In the genomic region with DNA sequence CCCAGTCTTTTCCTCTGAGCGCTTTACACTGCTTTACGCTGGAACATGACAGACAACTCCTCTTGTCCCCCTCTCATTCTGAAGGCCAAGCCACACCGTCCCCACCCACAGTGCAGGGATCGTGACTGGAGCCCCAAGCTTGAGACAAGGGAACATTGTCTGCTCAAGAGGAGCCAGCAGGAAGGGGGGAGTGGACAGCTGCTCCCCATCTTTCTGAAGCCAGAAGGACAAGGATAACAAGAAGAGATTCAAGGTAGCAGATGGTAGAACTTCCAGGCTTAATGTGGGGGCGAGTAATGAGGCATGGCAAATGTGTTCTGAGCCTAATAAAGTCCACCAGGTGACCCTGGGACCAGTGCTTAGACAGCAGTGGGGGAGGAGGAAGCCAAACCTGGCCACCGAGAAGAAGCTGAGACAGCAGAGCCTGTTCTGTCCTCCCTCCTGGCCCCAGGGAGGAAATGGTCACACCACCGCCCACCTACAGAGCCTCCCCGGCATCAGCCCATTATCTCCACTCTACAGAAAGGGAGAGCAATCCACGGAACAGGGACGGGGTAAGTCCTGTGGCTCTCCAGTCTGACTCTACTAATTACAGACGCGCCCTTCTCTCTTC, we compare ENCODE assay signal across 9 mouse cellular contexts. TPM values are rescaled to one million over a fixed set of nuclear protein-coding genes. Genes with fewer than 3 reads are reported as not detected.
A peak's percentile ranks its signal among the peaks of the same experiment; 100 is the strongest.
DNase-seq lines count a peak whose midpoint lies in the region; ATAC-seq and TF ChIP-seq lines count a peak whose summit lies in the region.
"Had no signal": no experiment of that assay in that cellular context is flagged by ENCODE, and none has a peak within 500 bp of the region (broad histone marks: within the 10 kb centered on the region; RNA-seq: fewer than 3 reads in every experiment).

No protein-coding gene starts in this region.

- H3ac ChIP-seq in C2C12 (ENCODE audit: control insufficient read depth, insufficient read length, low read depth), result peak overlapping the region; percentile 48

- peak overlapping the region; percentile 38 for H3K4me3 ChIP-seq in heart, adult 2 months
- H3K4me3 ChIP-seq in C2C12 (ENCODE audit: insufficient read depth, poor library complexity, severe bottlenecking), result peak overlapping the region; percentile 23
- H3K4me3 ChIP-seq in hindbrain, embryonic 11.5 days (ENCODE audit: low read depth, low read length), result peak overlapping the region; percentile 29
- H3K4me3 ChIP-seq in limb, embryonic 11.5 days (ENCODE audit: low read depth, low read length), result peak overlapping the region; percentile 85
- no peak overlapping the region for H3K4me3 ChIP-seq in thymus, adult 2 months (ENCODE audit: control insufficient read depth, insufficient read depth, low read length)

- ATAC-seq in hindbrain, embryonic 11.5 days (ENCODE audit: low FRiP score), result no peak
- no peak for ATAC-seq in limb, embryonic 11.5 days (ENCODE audit: insufficient number of reproducible peaks, low FRiP score, low TSS enrichment, low read depth)

- H3K36me3 ChIP-seq in heart, adult 2 months (ENCODE audit: control insufficient read depth, insufficient read depth, low read length), result no peaks in the 10 kb centered on the region
- H3K36me3 ChIP-seq in C2C12 (ENCODE audit: control insufficient read depth, insufficient read depth), result peaks cover 14% of the 10 kb centered on the region
- H3K36me3 ChIP-seq in hindbrain, embryonic 11.5 days (ENCODE audit: control insufficient read depth, insufficient read depth, low read length), result no peaks in the 10 kb centered on the region
- peaks cover 8% of the 10 kb centered on the region for H3K36me3 ChIP-seq in limb, embryonic 11.5 days (ENCODE audit: control insufficient read depth, insufficient read depth, low read length)
- H3K36me3 ChIP-seq in thymus, adult 2 months (ENCODE audit: control insufficient read depth, insufficient read depth, low read length), result no peaks in the 10 kb centered on the region

- peak overlapping the region; percentile 52 for H3K9ac ChIP-seq in heart, adult 2 months (ENCODE audit: low read depth, low read length)
- peak overlapping the region; percentile 29 for H3K9ac ChIP-seq in hindbrain, embryonic 11.5 days (ENCODE audit: low read depth, low read length)
- peak overlapping the region; percentile 58 for H3K9ac ChIP-seq in limb, embryonic 11.5 days (ENCODE audit: low read length)

- H3K9me3 ChIP-seq in hindbrain, embryonic 11.5 days (ENCODE audit: control insufficient read depth, low read length), result no peaks in the 10 kb centered on the region
- H3K9me3 ChIP-seq in limb, embryonic 11.5 days (ENCODE audit: control insufficient read depth, low read length), result no peaks in the 10 kb centered on the region

- peaks cover 21% of the 10 kb centered on the region for H3K4me1 ChIP-seq in heart, adult 2 months (ENCODE audit: control insufficient read depth, insufficient read depth, low read length)
- H3K4me1 ChIP-seq in hindbrain, embryonic 11.5 days (replicated peaks; ENCODE audit: control insufficient read depth, insufficient read depth, low read length), result peaks cover 41% of the 10 kb centered on the region
- H3K4me1 ChIP-seq in limb, embryonic 11.5 days (ENCODE audit: control insufficient read depth, insufficient read depth, low read length), result peaks cover 65% of the 10 kb centered on the region
- peaks cover 7% of the 10 kb centered on the region for H3K4me1 ChIP-seq in thymus, adult 2 months (replicated peaks; ENCODE audit: control insufficient read depth, insufficient read depth, low read length)

- WGBS in heart, adult 2 months, result 30% methylated on average over 12 of the region's 12 CpGs
- WGBS in hindbrain, embryonic 11.5 days, result 25% methylated on average over 12 of the region's 12 CpGs
- 29% methylated on average over 12 of the region's 12 CpGs for WGBS in limb, embryonic 11.5 days
- WGBS in thymus, adult 2 months, result 86% methylated on average over 12 of the region's 12 CpGs

- peak overlapping the region; percentile 64 for H3K27ac ChIP-seq in heart, adult 2 months
- no peak overlapping the region for H3K27ac ChIP-seq in hindbrain, embryonic 11.5 days (ENCODE audit: low read depth, low read length)
- H3K27ac ChIP-seq in limb, embryonic 11.5 days (replicated peaks; ENCODE audit: low read depth, low read length), result no peak overlapping the region
- H3K27ac ChIP-seq in thymus, adult 2 months (ENCODE audit: control insufficient read depth, insufficient read depth, low read length), result no peak overlapping the region

- no peaks in the 10 kb centered on the region for H3K79me2 ChIP-seq in heart, adult 2 months (replicated peaks; ENCODE audit: control insufficient read depth, insufficient read depth, low read length)
- peaks cover 100% of the 10 kb centered on the region for H3K79me2 ChIP-seq in C2C12 (ENCODE audit: control insufficient read depth, insufficient read depth)

- intact Hi-C loops in heart, adult 2 months (cut with DNase I), result no loop called here

- peak overlapping the region; percentile 92 for H3K4me2 ChIP-seq in hindbrain, embryonic 11.5 days (replicated peaks; ENCODE audit: low read depth, low read length)
- peak overlapping the region; percentile 60 for H3K4me2 ChIP-seq in limb, embryonic 11.5 days (ENCODE audit: low read depth, severe bottlenecking)

- no peak for TF ChIP-seq EP300 in heart, adult 2 months (IDR thresholded peaks at IDR 0.05; ENCODE audit: insufficient read depth, low read depth, low read length)

- DNase-seq in heart, adult 2 months, result peak in 1 of 2 experiments; percentile 33
- no peak for DNase-seq in heart, adult 8-10 months (ENCODE audit: low spot score)
- peak; percentile 33 for DNase-seq in hindbrain, embryonic 11.5 days (ENCODE audit: low spot score)
- no peak for DNase-seq in limb, embryonic 11.5 days (ENCODE audit: low spot score)
- DNase-seq in yolk sac, embryonic 10.5 days (ENCODE audit: low spot score), result peak; percentile 32
- no peak for DNase-seq in thymus, adult 2 months
- no peak for DNase-seq in ovary, postnatal 36 days (ENCODE audit: low spot score)

- TF ChIP-seq POLR2A in heart, adult 2 months (IDR thresholded peaks at IDR 0.05; ENCODE audit: insufficient read depth, low read depth, low read length), result no peak
- no peak for TF ChIP-seq POLR2A in thymus, adult 2 months (IDR thresholded peaks at IDR 0.05; ENCODE audit: control insufficient read depth, extremely low read depth, insufficient read depth, low read length, poor library complexity)

- TF ChIP-seq CTCF in heart, adult 2 months (IDR thresholded peaks at IDR 0.05), result no peak
- no peak for TF ChIP-seq CTCF in C2C12 (IDR thresholded peaks at IDR 0.05; ENCODE audit: control insufficient read depth, insufficient read depth, insufficient read length)
- TF ChIP-seq CTCF in thymus, adult 2 months (IDR thresholded peaks at IDR 0.05; ENCODE audit: borderline replicate concordance, control insufficient read depth, extremely low read depth, insufficient read depth, low read length, poor library complexity), result no peak

- no peaks in the 10 kb centered on the region for H3K27me3 ChIP-seq in heart, adult 2 months (ENCODE audit: control insufficient read depth, insufficient read depth, low read length)
- no peaks in the 10 kb centered on the region for H3K27me3 ChIP-seq in C2C12 (ENCODE audit: control insufficient read depth, insufficient read depth, insufficient read length)
- peaks cover 3% of the 10 kb centered on the region; the same call in 1 of the 2 replicates for H3K27me3 ChIP-seq in hindbrain, embryonic 11.5 days (ENCODE audit: control insufficient read depth, insufficient read depth, low read length)
- H3K27me3 ChIP-seq in limb, embryonic 11.5 days (ENCODE audit: control insufficient read depth, insufficient read depth, low read length), result no peaks in the 10 kb centered on the region
- peaks cover 10% of the 10 kb centered on the region for H3K27me3 ChIP-seq in thymus, adult 2 months (ENCODE audit: control insufficient read depth, insufficient read depth, low read length)

- H3K79me3 ChIP-seq in C2C12 (ENCODE audit: low read depth), result peaks cover 90% of the 10 kb centered on the region

TF ChIP-seq in C2C12, 6 proteins besides CTCF, POLR2A, EP300 and RAD21:
- no peak for TF ChIP-seq MAX (IDR thresholded peaks at IDR 0.05)
- TF ChIP-seq MYOD1 (IDR thresholded peaks at IDR 0.05; ENCODE audit: control insufficient read depth, insufficient read length, low read depth), result no peak
- no peak for TF ChIP-seq MYOG (IDR thresholded peaks at IDR 0.05; ENCODE audit: control insufficient read depth, extremely low read depth, insufficient read length)
- TF ChIP-seq USF1 (IDR thresholded peaks at IDR 0.05; ENCODE audit: low read depth), result no peak
- TF ChIP-seq CEBPB (IDR thresholded peaks at IDR 0.05; ENCODE audit: low read depth), result no peak
- TF ChIP-seq FOSL1 (IDR thresholded peaks at IDR 0.05; ENCODE audit: insufficient read depth, low read length, poor library complexity, severe bottlenecking), result no peak

RNA-seq across cellular contexts. Expression of a gene that starts 5.5 kb away (rescaled TPM):
- 10 to 100 TPM; 26.2 to 28.4 TPM for total RNA-seq in heart, adult 2 months (2021)
- polyA plus RNA-seq in heart, adult 2 months (2012; rRNA removed), result 23.4 and 28.9 TPM in 2 replicates
- total RNA-seq in heart, adult 8-10 months (2022), result 10 to 100 TPM; 25.0 to 36.6 (median 28.1) TPM
- polyA plus RNA-seq in C2C12 (2012; fragmentation: generic; extraction: Trizol), result 35.4 TPM
- polyA plus RNA-seq in hindbrain, embryonic 11.5 days (2014; fragmentation: Nextera tagmentation; extraction: Ambion mirVana), result 6.3 and 8.3 TPM in 2 replicates
- polyA plus RNA-seq in limb, embryonic 11.5 days (2014; fragmentation: Nextera tagmentation; extraction: Ambion mirVana), result 12.6 and 13.6 TPM in 2 replicates
- polyA plus RNA-seq in thymus, adult 2 months (2012; rRNA removed), result 8.1 and 11.1 TPM in 2 replicates
- total RNA-seq: neutrophil, adult 5-6 weeks had no signal

RNA-seq across cellular contexts. Expression of a gene that starts 48.0 kb away (rescaled TPM):
- 1 to 10 TPM; 3.6 to 4.2 TPM for total RNA-seq in heart, adult 2 months (2021)
- 9.6 and 11.1 TPM in 2 replicates for polyA plus RNA-seq in heart, adult 2 months (2012; rRNA removed)
- 1 to 10 TPM; 2.7 to 4.0 (median 3.3) TPM for total RNA-seq in heart, adult 8-10 months (2022)
- 0.04 TPM for polyA plus RNA-seq in C2C12 (2012; fragmentation: generic; extraction: Trizol)
- 3.1 and 3.3 TPM in 2 replicates for polyA plus RNA-seq in hindbrain, embryonic 11.5 days (2014; fragmentation: Nextera tagmentation; extraction: Ambion mirVana)
- 1.6 and 2.5 TPM in 2 replicates for polyA plus RNA-seq in limb, embryonic 11.5 days (2014; fragmentation: Nextera tagmentation; extraction: Ambion mirVana)
- polyA plus RNA-seq in thymus, adult 2 months (2012; rRNA removed), result 27.1 and 36.0 TPM in 2 replicates

Comparison
In these comparisons a context has a peak if more than half of its experiments do, and no peak if none do; other contexts are left out.
1. DNase-seq: peak in hindbrain, embryonic 11.5 days (single experiment) and yolk sac, embryonic 10.5 days (single experiment); none in heart, adult 8-10 months (single experiment), limb, embryonic 11.5 days (single experiment), thymus, adult 2 months (single experiment) and ovary, postnatal 36 days (single experiment).
2. Peak in every context shown above with its lines, with median percentiles within 50 percentile points of each other: H3K9ac ChIP-seq.